Mouse (Mus musculus) hindbrain, embryonic 11.5 days (tissue): ENCODE measurements around the gene Lamp1. TPM values are rescaled to one million over a fixed set of nuclear protein-coding genes. Genes with fewer than 3 reads are reported as not detected.

Experiments used
- ATAC-seq: fragments of 200-750 bp; cut with Nextera tagmentation; 2 replicates; pipeline ENCODE4 v1.8.0; 2017; ENCODE audit warnings: mild to moderate bottlenecking, moderate TSS enrichment, moderate library complexity; ENCODE audit not compliant: low FRiP score
- DNase-seq: peaks from one replicate; pipeline ENCODE4 v3.0.0-alpha.2; 2015; ENCODE audit warnings: low spot score
- H3K27ac ChIP-seq: fragments of 300-500 bp; sonication (generic); 2 replicates; pipeline ENCODE4 v1.5.1; 2014; ENCODE audit warnings: mild to moderate bottlenecking, low read depth, low read length
- H3K27me3 ChIP-seq: fragments of 300-500 bp; sonication (generic); 2 replicates; pipeline ENCODE4 v1.6.1; 2014; ENCODE audit warnings: mild to moderate bottlenecking, low read length, moderate library complexity, mixed read lengths; ENCODE audit not compliant: control insufficient read depth, insufficient read depth
- H3K36me3 ChIP-seq: fragments of 300-500 bp; sonication (generic); 2 replicates; pipeline ENCODE4 v1.6.1; 2014; ENCODE audit warnings: mild to moderate bottlenecking, low read length, moderate library complexity, mixed read lengths; ENCODE audit not compliant: control insufficient read depth, insufficient read depth
- H3K4me1 ChIP-seq: fragments of 300-500 bp; sonication (generic); replicated peaks from 2 replicates; pipeline ENCODE4 v1.6.1; 2014; ENCODE audit warnings: low read length, mixed read lengths; ENCODE audit not compliant: control insufficient read depth, insufficient read depth
- H3K4me2 ChIP-seq: fragments of 300-500 bp; sonication (generic); replicated peaks from 2 replicates; pipeline ENCODE4 v1.6.1; 2014; ENCODE audit warnings: mild to moderate bottlenecking, low read depth, low read length
- H3K4me3 ChIP-seq: fragments of 300-500 bp; sonication (generic); 2 replicates; pipeline ENCODE4 v1.5.1; 2014; ENCODE audit warnings: low read depth, low read length
- H3K9ac ChIP-seq: fragments of 300-500 bp; sonication (generic); 2 replicates; pipeline ENCODE4 v1.6.1; 2014; ENCODE audit warnings: low read depth, low read length
- H3K9me3 ChIP-seq: fragments of 300-500 bp; sonication (generic); 2 replicates; pipeline ENCODE4 v1.6.1; 2016; ENCODE audit warnings: low read length; ENCODE audit not compliant: control insufficient read depth
- WGBS: fragments of 180-500 bp; shearing (Covaris S2); extraction: QIAGEN DNeasy Blood & Tissue Kit; methylation state at CpG from one replicate; pipeline ENCODE4 v1.1.7; 2014; 5-methylcytosine and 5-hydroxymethylcytosine counted together
- polyA plus RNA-seq: library from polyadenylated mRNA; unstranded; fragments of >200 nt; fragmentation: Nextera tagmentation; extraction: Ambion mirVana; gene quantifications from 2 replicates; pipeline ENCODE4 v1.2.1, GENCODE M21; 2014

Lamp1 gene
- polyA plus RNA-seq, 1 experiment from 2014 or later = 261 TPM

GRCm38 (mm10) chr8:13155358-13155757 is 3.6 kb upstream of the Lamp1 start:
- no peaks in the 10 kb centered on the region for H3K9me3 ChIP-seq
- H3K9ac ChIP-seq = no peak overlapping the region
- H3K27me3 ChIP-seq = no peaks in the 10 kb centered on the region
- H3K4me3 ChIP-seq = no peak overlapping the region
- no peak overlapping the region for H3K27ac ChIP-seq
- ATAC-seq (no peak), DNase-seq (no peak)
- no peaks in the 10 kb centered on the region for H3K36me3 ChIP-seq
- peaks cover 2% of the 10 kb centered on the region; the same call in 1 of the 2 replicates for H3K4me1 ChIP-seq
- 72% methylated on average over 9 of the region's 9 CpGs for WGBS
- H3K4me2 ChIP-seq = no peak overlapping the region

GRCm38 (mm10) chr8:13156327-13157097 is 2.4 kb upstream of the Lamp1 start:
- DNase-seq (no peak), ATAC-seq (no peak)
- Histone ChIP-seq H3K4me1 (peaks cover 2% of the 10 kb centered on the region; the same call in 1 of the 2 replicates), H3K4me3 (no peak overlapping the region), H3K9me3 (no peaks in the 10 kb centered on the region), H3K9ac (no peak overlapping the region), H3K27me3 (no peaks in the 10 kb centered on the region), H3K4me2 (no peak overlapping the region), H3K27ac (no peak overlapping the region), H3K36me3 (no peaks in the 10 kb centered on the region)
- WGBS = 73% methylated on average over 12 of the region's 12 CpGs

GRCm38 (mm10) chr8:13159377-13159881 is 468 bp downstream of the Lamp1 start:
- Histone ChIP-seq H3K27me3 (no peaks in the 10 kb centered on the region), H3K9me3 (no peaks in the 10 kb centered on the region), H3K9ac (peak overlapping the region; percentile 86), H3K4me1 (peaks cover 2% of the 10 kb centered on the region; the same call in 1 of the 2 replicates), H3K36me3 (no peaks in the 10 kb centered on the region), H3K4me2 (peak overlapping the region; percentile 88), H3K4me3 (peak overlapping the region; percentile 96), H3K27ac (peak overlapping the region; percentile 64; the same call in 1 of the 2 replicates)
- no peak for DNase-seq
- WGBS = 1% methylated on average over 33 of the region's 49 CpGs
- ATAC-seq = peak; percentile 74

GRCm38 (mm10) chr8:13160691-13161090 is 1.7 kb downstream of the Lamp1 start:
- DNase-seq (no peak), ATAC-seq (no peak)
- Histone ChIP-seq H3K4me1 (peaks cover 2% of the 10 kb centered on the region; the same call in 1 of the 2 replicates), H3K9ac (no peak overlapping the region), H3K4me3 (no peak overlapping the region), H3K36me3 (no peaks in the 10 kb centered on the region), H3K4me2 (no peak overlapping the region), H3K27ac (no peak overlapping the region), H3K27me3 (no peaks in the 10 kb centered on the region), H3K9me3 (no peaks in the 10 kb centered on the region)
- WGBS = 93% methylated on average over 3 of the region's 3 CpGs

GRCm38 (mm10) chr8:13162098-13162497 is 3.1 kb downstream of the Lamp1 start:
- no peak for ATAC-seq
- WGBS = 82% methylated on average over 6 of the region's 6 CpGs
- DNase-seq = no peak
- H3K9ac ChIP-seq = no peak overlapping the region
- H3K36me3 ChIP-seq = no peaks in the 10 kb centered on the region
- H3K9me3 ChIP-seq = no peaks in the 10 kb centered on the region
- H3K27ac ChIP-seq = no peak overlapping the region
- H3K4me3 ChIP-seq = no peak overlapping the region
- no peak overlapping the region for H3K4me2 ChIP-seq
- H3K4me1 ChIP-seq = peaks cover 2% of the 10 kb centered on the region; the same call in 1 of the 2 replicates
- H3K27me3 ChIP-seq = no peaks in the 10 kb centered on the region

GRCm38 (mm10) chr8:13163563-13163962 is 4.6 kb downstream of the Lamp1 start:
- 89% methylated on average over 1 of the region's 1 CpGs for WGBS
- no peak overlapping the region for H3K9ac ChIP-seq

GRCm38 (mm10) chr8:13164361-13164760 is 5.4 kb downstream of the Lamp1 start:
- no peak for ATAC-seq
- H3K4me2 ChIP-seq = no peak overlapping the region
- no peak overlapping the region for H3K4me3 ChIP-seq
- no peaks in the 10 kb centered on the region for H3K27me3 ChIP-seq
- no peaks in the 10 kb centered on the region for H3K9me3 ChIP-seq
- 92% methylated on average over 5 of the region's 5 CpGs for WGBS
- DNase-seq = no peak
- H3K4me1 ChIP-seq = peaks cover 2% of the 10 kb centered on the region; the same call in 1 of the 2 replicates
- no peak overlapping the region for H3K9ac ChIP-seq
- peaks cover 5% of the 10 kb centered on the region; the same call in 1 of the 2 replicates for H3K36me3 ChIP-seq
- H3K27ac ChIP-seq = no peak overlapping the region

More at GRCm38 (mm10) chr8:13163563-13163962, 4.6 kb downstream of the Lamp1 start:
- H3K4me3 ChIP-seq = no peak overlapping the region
- no peaks in the 10 kb centered on the region for H3K9me3 ChIP-seq
- no peaks in the 10 kb centered on the region for H3K27me3 ChIP-seq
- DNase-seq (no peak), ATAC-seq (no peak)
- peaks cover 2% of the 10 kb centered on the region; the same call in 1 of the 2 replicates for H3K4me1 ChIP-seq
- H3K4me2 ChIP-seq = no peak overlapping the region
- H3K27ac ChIP-seq = no peak overlapping the region
- peaks cover 5% of the 10 kb centered on the region; the same call in 1 of the 2 replicates for H3K36me3 ChIP-seq

- H3K4me3 ChIP-seq = no peak overlapping the region
- WGBS = 89% methylated on average over 1 of the region's 1 CpGs
- H3K4me2 ChIP-seq = no peak overlapping the region
- no peaks in the 10 kb centered on the region for H3K4me1 ChIP-seq
- no peak for ATAC-seq
- no peaks in the 10 kb centered on the region for H3K27me3 ChIP-seq
- H3K27ac ChIP-seq = no peak overlapping the region
- peaks cover 14% of the 10 kb centered on the region for H3K36me3 ChIP-seq
- no peak for DNase-seq
- no peak overlapping the region for H3K9ac ChIP-seq
- H3K9me3 ChIP-seq = no peaks in the 10 kb centered on the region
Observed at GRCm38 (mm10) chr8:13170510-13170909, 11.5 kb downstream of the Lamp1 start.

- DNase-seq = no peak
- H3K9me3 ChIP-seq = no peaks in the 10 kb centered on the region
- H3K36me3 ChIP-seq = peaks cover 11% of the 10 kb centered on the region
- no peak overlapping the region for H3K9ac ChIP-seq
- no peak for ATAC-seq
- no peaks in the 10 kb centered on the region for H3K27me3 ChIP-seq
- no peak overlapping the region for H3K4me2 ChIP-seq
- 96% methylated on average over 4 of the region's 4 CpGs for WGBS
- no peak overlapping the region for H3K4me3 ChIP-seq
- H3K4me1 ChIP-seq = no peaks in the 10 kb centered on the region
- no peak overlapping the region for H3K27ac ChIP-seq
Observed at GRCm38 (mm10) chr8:13174305-13174704, 15.3 kb downstream of the Lamp1 start.
